Mouse (Mus musculus) left cerebral cortex, postnatal 10 days (tissue): ENCODE results near the gene Nek1. TPM values are rescaled to one million over a fixed set of nuclear protein-coding genes. Genes with fewer than 3 reads are reported as not detected.

Experiments used
- DNase-seq, 2 experiments: peaks; one replicate each; pipeline ENCODE4 v3.0.0; 2021 to 2022; ENCODE audit warnings: low spot score in 2 of 2, mixed read lengths in 1 of 2; ENCODE audit errors: extremely low spot score in 1 of 2
- intact Hi-C: fragments of 180-260 bp; cut with DNase I; formaldehyde crosslinking; loops from one replicate; pipeline ENCODE4 v1.15.1; 2025
- total RNA-seq, 2 experiments: library from RNA; stranded (reverse); gene quantifications; 2 replicates each; pipeline ENCODE4 v1.2.3; 2021

Gene Nek1
- total RNA-seq: 10 to 100 TPM; 27.0 to 27.5 TPM

- intact Hi-C loops: no loop called here
- DNase-seq: peak; percentile 96 to 99
These were observed at the start of gene Nek1 for GRCm38 (mm10) chr8:60992910-60993638. Gene Nek1, plus strand, starts transcription at chr8:60993195.

DNA sequence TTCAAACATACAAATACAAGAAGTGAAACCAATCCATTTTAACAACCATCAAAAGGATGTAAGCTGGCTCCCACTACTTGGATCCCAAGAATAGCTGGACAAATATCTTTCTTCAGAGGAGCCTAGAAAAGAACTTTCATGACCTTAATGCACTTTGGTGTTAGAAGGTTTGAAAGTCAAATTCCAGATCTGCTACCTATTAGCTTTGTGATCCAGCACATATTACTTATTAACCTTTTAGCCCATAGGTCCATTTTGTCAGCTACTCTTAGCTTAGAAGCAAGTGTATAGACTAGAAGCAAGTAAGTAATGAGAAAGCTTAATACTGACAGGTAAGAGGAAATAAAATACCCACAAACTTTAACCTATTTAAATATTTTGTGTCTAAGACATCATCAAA, 45.5 kb upstream of the Nek1 start:
- intact Hi-C loops: no loop called here
- no peak for DNase-seq

DNA sequence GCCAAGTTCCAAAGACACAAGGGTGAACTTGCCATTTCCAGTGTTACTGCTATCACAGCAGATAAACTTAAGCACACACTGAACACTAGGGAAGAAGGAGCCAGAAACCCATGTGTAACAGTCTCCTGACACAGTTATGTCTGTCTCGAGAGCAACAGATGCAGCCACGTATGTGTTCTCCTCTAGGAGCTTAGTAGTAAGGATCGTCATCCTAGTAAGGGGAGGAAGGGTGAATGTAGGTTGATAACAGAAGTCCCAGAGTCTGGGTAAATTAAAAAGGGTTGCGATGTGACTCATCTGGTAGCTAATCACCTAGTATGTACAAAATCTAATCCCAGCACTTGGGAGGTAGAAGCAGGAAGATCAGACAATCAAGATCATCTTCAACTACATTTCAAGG, 43.1 kb upstream of the Nek1 start:
- no peak for DNase-seq
- intact Hi-C loops: no loop called here

DNA sequence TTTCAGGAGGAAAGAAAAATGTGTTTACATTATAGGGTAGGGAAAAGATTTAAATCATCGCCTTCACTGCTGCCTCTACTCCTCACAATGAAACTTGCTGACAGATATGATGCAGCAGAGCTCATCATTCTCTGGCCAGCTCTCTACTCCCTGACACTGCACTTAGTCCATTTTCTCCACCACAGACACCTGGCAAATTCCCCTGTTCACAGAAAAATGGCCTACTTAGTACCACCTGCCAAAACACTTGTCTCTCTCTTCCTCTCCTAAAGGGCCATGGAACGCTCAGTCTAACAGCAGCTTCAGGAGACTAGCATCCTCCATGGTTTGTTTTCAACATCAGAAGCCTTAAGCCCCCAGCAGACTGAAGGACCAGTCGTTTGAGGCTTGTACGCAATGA, 41.7 kb upstream of the Nek1 start:
- intact Hi-C loops: no loop called here
- DNase-seq: no peak

- DNase-seq: no peak
- intact Hi-C loops: no loop called here
These were observed 41.2 kb upstream of the Nek1 start for GRCm38 (mm10) chr8:60951757-60952156.

GRCm38 (mm10) chr8:60952803-60953202, 40.2 kb upstream of the Nek1 start:
- no peak for DNase-seq
- intact Hi-C loops: no loop called here

DNA sequence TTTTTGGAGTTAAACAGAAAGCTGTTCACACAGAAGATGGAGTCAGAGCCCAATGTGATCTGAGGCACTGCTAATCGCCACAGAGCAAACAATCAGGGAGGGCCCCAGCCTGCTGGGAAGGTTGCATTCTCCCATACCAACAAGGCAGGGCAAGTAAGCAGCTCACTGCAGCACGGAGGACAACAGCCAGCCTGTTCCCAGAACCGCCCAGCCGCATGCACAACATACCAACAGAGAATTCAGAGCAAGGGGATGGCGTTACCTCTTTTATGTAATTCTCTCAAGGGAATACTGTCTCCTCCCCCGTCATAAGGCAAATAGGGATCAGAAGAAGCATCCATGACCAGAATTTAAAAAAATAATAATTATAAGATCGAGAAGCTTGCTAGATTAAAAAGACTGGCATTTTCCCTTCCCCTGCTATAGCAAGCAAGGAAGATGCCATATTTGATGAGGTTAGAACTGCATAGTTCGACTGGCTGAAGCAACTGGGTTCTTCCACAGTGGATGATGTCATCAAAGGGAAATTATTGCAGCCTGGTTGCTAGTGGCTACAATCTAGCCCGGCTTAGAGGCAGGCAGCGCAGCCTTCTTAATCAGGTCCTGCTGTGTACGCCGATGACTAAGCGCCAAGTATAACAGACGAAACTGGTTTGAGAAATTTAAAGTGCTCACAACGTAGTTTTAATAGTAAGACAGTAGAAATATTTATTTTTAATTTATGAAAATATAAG, 38.5 kb upstream of the Nek1 start:
- intact Hi-C loops: no loop called here
- peak; percentile 76 to 81 for DNase-seq

DNA sequence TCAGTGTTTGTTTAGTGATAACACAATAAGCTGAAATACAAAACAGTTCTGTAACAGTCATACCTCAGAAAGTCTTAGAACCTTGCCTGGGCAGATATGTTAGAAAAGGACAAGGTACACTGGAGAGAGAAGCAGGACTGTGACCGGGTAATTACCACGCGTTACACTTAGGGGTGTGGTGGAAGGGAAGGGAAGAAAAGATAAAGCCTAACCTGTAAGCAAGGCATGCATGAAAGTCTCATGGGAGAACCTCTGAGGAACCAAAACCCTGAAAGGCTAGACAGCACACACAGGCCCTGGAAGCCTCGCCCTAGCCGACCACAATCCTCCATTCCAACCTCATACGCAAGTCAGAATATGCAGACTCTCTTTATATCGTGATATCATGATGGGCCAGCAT, 36.1 kb upstream of the Nek1 start:
- DNase-seq: no peak
- intact Hi-C loops: no loop called here

DNA sequence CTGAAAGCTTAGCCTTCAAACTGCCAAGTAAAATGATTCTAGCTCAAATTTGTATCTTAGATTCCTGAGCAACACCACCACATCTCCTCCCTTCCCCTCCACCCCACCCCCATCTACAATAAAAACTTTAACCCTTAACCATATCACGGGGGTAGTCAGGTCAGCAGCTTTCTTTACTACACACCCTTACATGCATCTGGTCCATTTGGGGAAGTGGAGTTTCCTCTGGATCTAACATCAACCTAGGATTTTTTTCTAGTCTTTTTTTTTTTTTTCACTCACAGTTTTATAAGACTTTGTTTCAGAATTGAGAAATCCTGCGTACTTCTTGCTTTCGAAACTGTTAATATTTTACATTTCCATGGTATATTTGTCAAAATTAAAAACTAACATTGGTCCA, 30.2 kb upstream of the Nek1 start:
- intact Hi-C loops: no loop called here
- DNase-seq: no peak

DNA sequence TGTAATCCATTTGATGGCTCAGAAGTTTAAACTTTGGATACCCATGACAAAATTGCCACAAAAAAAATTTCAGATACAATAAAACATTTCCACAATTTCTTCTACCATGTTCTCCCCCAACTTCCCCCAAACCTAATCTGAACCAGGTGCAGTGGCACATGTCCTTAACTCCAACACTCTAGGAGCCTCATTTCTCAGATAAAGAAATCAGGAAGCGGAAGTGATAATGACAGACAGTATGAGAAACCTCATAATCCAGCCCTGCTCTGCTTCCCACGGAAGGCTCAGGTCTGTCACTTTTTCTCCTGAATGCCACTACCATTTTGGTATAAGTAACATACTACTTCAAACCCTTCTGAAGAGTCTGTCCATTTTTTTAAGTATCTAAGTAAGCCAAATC, 29.1 kb upstream of the Nek1 start:
- intact Hi-C loops: no loop called here
- no peak for DNase-seq

- DNase-seq: no peak
- intact Hi-C loops: no loop called here
These were observed 28.5 kb upstream of the Nek1 start for GRCm38 (mm10) chr8:60964518-60964917.

DNA sequence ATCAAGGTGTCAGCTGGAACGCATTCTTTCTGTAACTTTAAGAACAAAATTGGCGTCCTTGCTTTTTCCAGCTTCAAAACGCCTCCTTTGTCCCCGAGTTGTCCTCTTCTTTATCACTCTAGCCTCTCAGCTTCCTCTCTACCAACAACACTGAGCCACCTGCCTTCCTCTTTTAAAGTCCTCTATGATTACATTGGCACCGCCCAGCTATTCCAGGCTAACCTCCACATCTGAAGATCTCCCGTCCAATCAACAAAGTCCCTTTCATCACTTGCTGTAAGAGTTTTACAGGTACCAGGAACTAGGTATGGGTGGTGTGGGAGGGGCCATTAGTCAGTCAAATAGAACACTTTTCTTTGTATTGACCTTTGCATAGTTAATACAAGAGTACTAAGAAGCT, 27.7 kb upstream of the Nek1 start:
- no peak for DNase-seq

DNA sequence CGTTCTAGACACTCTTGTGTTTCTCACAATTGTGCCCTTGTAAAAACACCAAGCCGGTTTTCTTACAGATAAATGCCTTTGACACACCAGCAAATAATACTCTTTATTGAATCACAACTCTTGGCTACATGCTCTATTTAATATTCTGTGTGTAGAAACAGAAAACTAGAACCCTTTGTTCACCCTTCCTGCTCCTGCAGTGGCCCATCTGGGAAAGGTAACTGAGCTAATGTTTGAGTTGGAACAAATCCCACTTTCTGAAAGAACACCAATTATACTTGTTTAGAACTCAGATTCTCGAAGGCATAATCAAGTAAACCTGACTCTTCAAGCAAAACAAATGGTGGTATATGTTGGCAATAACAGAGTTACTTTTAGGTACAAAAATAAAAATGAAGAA, 27.3 kb upstream of the Nek1 start:
- intact Hi-C loops: no loop called here
- DNase-seq: no peak

More for the DNA sequence above, 27.7 kb upstream of the Nek1 start:
- intact Hi-C loops: no loop called here

DNA sequence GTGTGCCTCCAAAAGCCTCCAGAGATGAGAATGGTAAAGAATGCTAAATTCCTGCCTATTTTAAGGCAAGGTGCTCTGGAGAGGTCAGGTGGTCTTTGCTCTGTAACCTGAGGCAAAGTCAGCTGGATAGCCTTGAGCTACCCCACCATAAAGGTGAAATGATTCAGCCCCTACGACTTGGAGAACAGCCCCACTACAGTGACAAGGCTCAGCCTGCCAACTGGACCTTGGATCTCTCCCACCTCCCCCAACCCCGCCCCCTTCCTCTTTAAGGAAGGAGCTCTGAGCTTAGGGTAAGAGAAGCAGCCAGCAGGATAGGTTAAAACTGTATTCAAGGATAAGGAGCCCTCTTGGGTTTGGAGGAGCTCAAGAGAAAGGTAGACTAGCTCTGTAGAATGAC, 23.9 kb upstream of the Nek1 start:
- intact Hi-C loops: no loop called here
- DNase-seq: no peak

- peak; percentile 18 to 64 for DNase-seq
These were observed 21.2 kb upstream of the Nek1 start for GRCm38 (mm10) chr8:60971808-60972207.

GRCm38 (mm10) chr8:60973448-60973847, 19.5 kb upstream of the Nek1 start:
- intact Hi-C loops: no loop called here
- DNase-seq: no peak

More at GRCm38 (mm10) chr8:60971808-60972207, 21.2 kb upstream of the Nek1 start:
- intact Hi-C loops: no loop called here

- DNase-seq: no peak
- intact Hi-C loops: no loop called here
These were observed 18.2 kb upstream of the Nek1 start for GRCm38 (mm10) chr8:60974837-60975236.

DNA sequence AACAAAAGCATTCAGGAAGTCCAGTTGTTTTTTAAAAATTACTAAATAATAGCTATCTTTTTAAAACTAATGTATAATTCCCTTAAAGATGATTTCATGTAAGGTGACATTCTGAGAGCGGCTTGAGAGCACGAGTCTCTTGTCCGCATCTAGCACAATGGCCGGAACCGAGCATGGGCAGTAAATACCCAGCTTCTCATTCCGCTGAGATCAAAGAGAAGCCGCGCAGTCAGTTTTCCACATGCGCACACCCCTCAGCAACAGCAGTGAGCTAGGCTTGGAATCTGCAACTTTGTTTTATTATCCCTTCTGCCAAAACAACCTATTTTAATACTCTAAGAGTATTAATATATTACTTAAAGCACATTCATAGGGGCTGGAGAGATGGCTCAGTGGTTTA, 16.2 kb upstream of the Nek1 start:
- intact Hi-C loops: no loop called here
- peak in 1 of 2 experiments; percentile 44 for DNase-seq

GRCm38 (mm10) chr8:60978496-60978895, 14.5 kb upstream of the Nek1 start:
- intact Hi-C loops: no loop called here
- no peak for DNase-seq

DNA sequence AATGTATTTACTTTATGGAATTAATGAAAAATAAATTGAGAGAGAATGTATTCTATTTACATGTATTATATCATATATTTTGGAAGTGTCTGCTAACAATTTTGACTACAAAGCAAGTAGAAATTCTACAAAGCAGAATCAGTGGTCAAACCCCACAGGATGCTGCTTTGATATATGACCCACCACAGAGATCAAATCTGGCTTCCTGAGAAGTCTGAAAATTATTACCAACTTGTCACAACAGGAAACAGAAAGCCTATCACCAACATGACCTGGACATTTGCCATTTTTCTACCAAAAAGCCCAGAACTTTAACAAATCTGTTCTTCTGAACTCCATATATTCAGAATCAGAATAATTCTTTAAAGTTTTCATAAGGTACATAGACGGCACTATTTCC, 11.6 kb upstream of the Nek1 start:
- no peak for DNase-seq
- intact Hi-C loops: loop anchor here (10.0 kb wide), 1 partner anchor 477 kb away; the partner anchor contains the start of genes Aadat and Gm10283
